Mouse (Mus musculus) neural tube, embryonic 13.5 days (tissue): Measurements from ENCODE around the gene Mest. TPM values are rescaled to one million over a fixed set of nuclear protein-coding genes. Genes with fewer than 3 reads are reported as not detected.
A peak's percentile ranks its signal among the peaks of the same experiment; 100 is the strongest.

Experiments
- ATAC-seq: fragments of 200-750 bp; cut with Nextera tagmentation; 2 replicates; pipeline ENCODE4 v1.8.0; 2017; ENCODE audit warnings: low read depth, mild to moderate bottlenecking, moderate TSS enrichment, moderate library complexity
- H3K27ac ChIP-seq: fragments of 300-500 bp; sonication (generic); replicated peaks from 2 replicates; pipeline ENCODE4 v1.5.1; 2015; ENCODE audit warnings: moderate library complexity, mild to moderate bottlenecking, inconsistent platforms
- H3K27me3 ChIP-seq: fragments of 300-500 bp; sonication (generic); 2 replicates; pipeline ENCODE4 v1.6.1; 2015; ENCODE audit warnings: mild to moderate bottlenecking, inconsistent platforms
- H3K36me3 ChIP-seq: fragments of 300-500 bp; sonication (generic); 2 replicates; pipeline ENCODE4 v1.6.1; 2015; ENCODE audit warnings: mild to moderate bottlenecking, inconsistent platforms
- H3K4me1 ChIP-seq: fragments of 300-500 bp; sonication (generic); replicated peaks from 2 replicates; pipeline ENCODE4 v1.6.1; 2015; ENCODE audit warnings: inconsistent platforms
- H3K4me2 ChIP-seq: fragments of 300-500 bp; sonication (generic); 2 replicates; pipeline ENCODE4 v1.6.1; 2015; ENCODE audit warnings: inconsistent platforms, mild to moderate bottlenecking, moderate library complexity
- H3K4me3 ChIP-seq: fragments of 300-500 bp; sonication (generic); 2 replicates; pipeline ENCODE4 v1.5.1; 2015; ENCODE audit warnings: mild to moderate bottlenecking, inconsistent platforms
- H3K9ac ChIP-seq: fragments of 300-500 bp; sonication (generic); 2 replicates; pipeline ENCODE4 v1.6.1; 2015; ENCODE audit warnings: moderate library complexity, mild to moderate bottlenecking, inconsistent platforms
- H3K9me3 ChIP-seq: fragments of 300-500 bp; sonication (generic); 2 replicates; pipeline ENCODE4 v1.6.1; 2016; ENCODE audit warnings: inconsistent platforms
- WGBS: fragments of 180-500 bp; shearing (Covaris S2); methylation state at CpG from one replicate; pipeline ENCODE4 v1.1.7; 2015; 5-methylcytosine and 5-hydroxymethylcytosine counted together
- polyA plus RNA-seq: library from polyadenylated mRNA; unstranded; fragments of >200 nt; fragmentation: Nextera tagmentation; extraction: Ambion mirVana; gene quantifications from 2 replicates; pipeline ENCODE4 v1.2.1, GENCODE M21; 2015

Mest gene
- polyA plus RNA-seq, result 431 and 546 TPM in 2 replicates

DNA sequence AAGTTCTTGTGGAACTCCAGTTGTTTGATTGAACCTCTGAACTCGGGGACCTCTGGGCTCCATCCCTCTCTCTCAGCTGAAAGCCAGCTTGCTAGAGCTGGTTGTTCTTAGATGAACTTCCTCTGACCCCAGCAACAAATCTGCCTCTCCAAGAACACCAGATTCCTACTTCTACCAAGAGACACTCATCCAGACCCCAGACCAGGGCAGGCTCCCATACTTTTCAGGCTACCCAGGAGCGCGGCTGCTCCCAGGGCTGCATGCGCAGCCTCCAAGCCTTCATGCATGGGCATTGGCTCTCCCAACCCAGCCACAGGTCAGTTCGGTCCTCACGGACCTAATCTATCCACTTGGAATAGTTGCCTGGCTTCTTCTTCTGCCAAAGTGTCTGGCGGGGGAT is at the start of gene Mest:
Mest (plus strand) TSS at position 217 of the 400 bp plus-strand sequence.
- H3K27ac ChIP-seq, result peak within 1 kb of the TSS; percentile 54
- H3K36me3 ChIP-seq, result no peaks in the 10 kb centered on the region
- H3K9ac ChIP-seq, result no peak within 1 kb of the TSS
- H3K4me3 ChIP-seq, result no peak within 1 kb of the TSS
- H3K4me2 ChIP-seq, result no peak within 1 kb of the TSS
- peaks cover 16% of the 10 kb centered on the region for H3K4me1 ChIP-seq
- no peaks in the 10 kb centered on the region for H3K27me3 ChIP-seq
- no peaks in the 10 kb centered on the region for H3K9me3 ChIP-seq
- ATAC-seq, result no peak
- 71% methylated on average over 7 of the region's 7 CpGs for WGBS

DNA sequence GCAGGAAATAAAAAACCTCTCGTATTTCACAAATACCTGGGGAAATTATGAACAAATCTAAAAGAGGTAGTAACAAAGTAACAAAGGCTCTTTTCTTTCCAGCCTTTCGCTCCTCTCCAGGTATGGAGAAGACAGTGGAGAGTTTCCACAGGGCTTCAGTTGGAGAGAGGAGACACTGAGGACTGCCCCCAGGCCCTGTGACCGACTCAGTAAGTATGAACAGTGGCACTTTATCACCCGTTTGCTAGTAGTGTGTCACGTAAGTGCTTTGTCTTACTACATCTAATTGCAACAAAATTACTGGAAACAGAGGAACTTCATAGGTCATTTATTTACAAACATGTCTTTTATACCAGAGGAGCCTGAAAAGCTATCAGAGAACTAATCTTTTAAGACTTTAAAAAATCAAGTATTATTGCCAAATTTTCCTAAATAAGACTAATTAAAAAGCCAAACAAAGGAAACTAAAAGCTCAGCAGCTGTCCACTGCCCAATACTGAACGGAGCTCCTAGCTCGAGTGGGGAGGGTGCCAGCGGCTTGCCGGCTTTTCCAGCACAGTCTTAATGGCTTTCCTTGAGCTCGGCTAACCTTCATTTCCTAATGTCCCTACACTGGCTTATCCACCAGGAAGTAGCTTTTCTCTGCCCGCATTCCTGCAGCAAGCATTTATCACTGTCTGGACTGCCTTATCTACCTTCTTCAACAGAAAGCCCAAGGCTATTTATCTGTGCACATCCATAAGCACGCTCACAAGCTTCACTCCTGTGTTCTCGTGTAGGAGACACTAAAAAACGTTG is 49.4 kb upstream of the Mest start:
- peak overlapping the region; percentile 40 for H3K4me2 ChIP-seq
- WGBS, result 24% methylated on average over 14 of the region's 14 CpGs
- H3K9me3 ChIP-seq, result no peaks in the 10 kb centered on the region
- no peak overlapping the region for H3K4me3 ChIP-seq
- ATAC-seq, result no peak
- no peaks in the 10 kb centered on the region for H3K36me3 ChIP-seq
- peak overlapping the region; percentile 59 for H3K9ac ChIP-seq
- H3K27ac ChIP-seq, result peak overlapping the region; percentile 92
- H3K4me1 ChIP-seq, result peaks cover 49% of the 10 kb centered on the region
- H3K27me3 ChIP-seq, result no peaks in the 10 kb centered on the region

GRCm38 (mm10) chr6:30674714-30675280 is 48.5 kb upstream of the Mest start:
- Histone ChIP-seq H3K9ac (peak overlapping the region; percentile 59), H3K27me3 (no peaks in the 10 kb centered on the region), H3K4me2 (peak overlapping the region; percentile 40), H3K27ac (peak overlapping the region; percentile 92), H3K4me1 (peaks cover 57% of the 10 kb centered on the region), H3K36me3 (no peaks in the 10 kb centered on the region), H3K4me3 (no peak overlapping the region), H3K9me3 (no peaks in the 10 kb centered on the region)
- WGBS, result 40% methylated on average over 9 of the region's 9 CpGs
- peak; percentile 57 for ATAC-seq

GRCm38 (mm10) chr6:30675281-30675771 is 48.0 kb upstream of the Mest start:
- H3K4me1 ChIP-seq, result peaks cover 57% of the 10 kb centered on the region
- H3K9me3 ChIP-seq, result no peaks in the 10 kb centered on the region
- 11% methylated on average over 11 of the region's 11 CpGs for WGBS
- ATAC-seq, result peak; percentile 45
- no peak overlapping the region for H3K4me3 ChIP-seq
- peak overlapping the region; percentile 40 for H3K4me2 ChIP-seq
- H3K36me3 ChIP-seq, result no peaks in the 10 kb centered on the region
- peak overlapping the region; percentile 57 for H3K9ac ChIP-seq
- H3K27ac ChIP-seq, result peak overlapping the region; percentile 92
- H3K27me3 ChIP-seq, result no peaks in the 10 kb centered on the region

GRCm38 (mm10) chr6:30676506-30676905 is 46.8 kb upstream of the Mest start:
- Histone ChIP-seq H3K36me3 (no peaks in the 10 kb centered on the region), H3K4me3 (no peak overlapping the region), H3K4me2 (no peak overlapping the region), H3K27ac (no peak overlapping the region), H3K9ac (no peak overlapping the region), H3K9me3 (no peaks in the 10 kb centered on the region), H3K27me3 (no peaks in the 10 kb centered on the region), H3K4me1 (peaks cover 53% of the 10 kb centered on the region)
- no peak for ATAC-seq
- WGBS, result 87% methylated on average over 6 of the region's 6 CpGs

DNA sequence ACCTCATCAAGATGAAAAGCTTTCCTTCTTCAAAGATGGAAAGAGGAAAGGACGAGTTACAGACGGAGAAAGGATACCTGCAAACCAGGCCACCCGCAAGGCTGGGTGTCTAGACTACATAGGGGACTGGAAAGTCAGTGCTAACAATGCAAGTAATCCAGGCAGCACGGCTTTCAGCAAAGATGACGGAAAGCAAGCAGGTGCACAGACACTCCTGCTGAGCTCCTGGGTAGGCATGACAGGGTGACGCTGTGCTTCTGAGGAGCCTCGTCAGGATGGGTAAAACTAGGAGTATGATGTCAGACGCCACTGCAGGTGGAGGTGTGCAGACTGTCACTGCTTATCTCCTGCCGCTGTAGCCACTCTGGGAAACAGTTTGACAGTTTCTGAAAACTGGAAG is 45.8 kb upstream of the Mest start:
- H3K9ac ChIP-seq, result no peak overlapping the region
- ATAC-seq, result no peak
- no peaks in the 10 kb centered on the region for H3K36me3 ChIP-seq
- H3K27ac ChIP-seq, result no peak overlapping the region
- WGBS, result 79% methylated on average over 9 of the region's 9 CpGs
- no peaks in the 10 kb centered on the region for H3K27me3 ChIP-seq
- H3K4me3 ChIP-seq, result no peak overlapping the region
- H3K9me3 ChIP-seq, result no peaks in the 10 kb centered on the region
- H3K4me1 ChIP-seq, result peaks cover 55% of the 10 kb centered on the region
- H3K4me2 ChIP-seq, result no peak overlapping the region

GRCm38 (mm10) chr6:30678482-30678881 is 44.9 kb upstream of the Mest start:
- Histone ChIP-seq H3K27ac (peak overlapping the region; percentile 72), H3K36me3 (no peaks in the 10 kb centered on the region), H3K27me3 (no peaks in the 10 kb centered on the region), H3K4me3 (no peak overlapping the region), H3K4me1 (peaks cover 54% of the 10 kb centered on the region), H3K9me3 (no peaks in the 10 kb centered on the region), H3K9ac (peak overlapping the region; percentile 18; the same call in 1 of the 2 replicates), H3K4me2 (no peak overlapping the region)
- 37% methylated on average over 6 of the region's 6 CpGs for WGBS
- peak; percentile 69; the same call in 1 of the 2 replicates for ATAC-seq

GRCm38 (mm10) chr6:30679567-30679966 is 43.8 kb upstream of the Mest start:
- Histone ChIP-seq H3K27ac (0 out of 2 replicates have a peak overlapping the region, but pooled peaks have one; percentile 23), H3K9ac (peak overlapping the region; percentile 45; the same call in 1 of the 2 replicates)

GRCm38 (mm10) chr6:30680442-30680841 is 42.9 kb upstream of the Mest start:
- Histone ChIP-seq H3K4me2 (no peak overlapping the region), H3K4me3 (no peak overlapping the region), H3K9ac (no peak overlapping the region), H3K27me3 (no peaks in the 10 kb centered on the region), H3K36me3 (no peaks in the 10 kb centered on the region), H3K9me3 (no peaks in the 10 kb centered on the region), H3K27ac (no peak overlapping the region), H3K4me1 (peaks cover 34% of the 10 kb centered on the region)
- 76% methylated on average over 7 of the region's 7 CpGs for WGBS
- ATAC-seq, result no peak

More at GRCm38 (mm10) chr6:30679567-30679966, 43.8 kb upstream of the Mest start:
- Histone ChIP-seq H3K9me3 (no peaks in the 10 kb centered on the region), H3K36me3 (no peaks in the 10 kb centered on the region), H3K4me2 (no peak overlapping the region), H3K27me3 (no peaks in the 10 kb centered on the region), H3K4me1 (peaks cover 43% of the 10 kb centered on the region), H3K4me3 (no peak overlapping the region)
- 64% methylated on average over 5 of the region's 5 CpGs for WGBS
- no peak for ATAC-seq

DNA sequence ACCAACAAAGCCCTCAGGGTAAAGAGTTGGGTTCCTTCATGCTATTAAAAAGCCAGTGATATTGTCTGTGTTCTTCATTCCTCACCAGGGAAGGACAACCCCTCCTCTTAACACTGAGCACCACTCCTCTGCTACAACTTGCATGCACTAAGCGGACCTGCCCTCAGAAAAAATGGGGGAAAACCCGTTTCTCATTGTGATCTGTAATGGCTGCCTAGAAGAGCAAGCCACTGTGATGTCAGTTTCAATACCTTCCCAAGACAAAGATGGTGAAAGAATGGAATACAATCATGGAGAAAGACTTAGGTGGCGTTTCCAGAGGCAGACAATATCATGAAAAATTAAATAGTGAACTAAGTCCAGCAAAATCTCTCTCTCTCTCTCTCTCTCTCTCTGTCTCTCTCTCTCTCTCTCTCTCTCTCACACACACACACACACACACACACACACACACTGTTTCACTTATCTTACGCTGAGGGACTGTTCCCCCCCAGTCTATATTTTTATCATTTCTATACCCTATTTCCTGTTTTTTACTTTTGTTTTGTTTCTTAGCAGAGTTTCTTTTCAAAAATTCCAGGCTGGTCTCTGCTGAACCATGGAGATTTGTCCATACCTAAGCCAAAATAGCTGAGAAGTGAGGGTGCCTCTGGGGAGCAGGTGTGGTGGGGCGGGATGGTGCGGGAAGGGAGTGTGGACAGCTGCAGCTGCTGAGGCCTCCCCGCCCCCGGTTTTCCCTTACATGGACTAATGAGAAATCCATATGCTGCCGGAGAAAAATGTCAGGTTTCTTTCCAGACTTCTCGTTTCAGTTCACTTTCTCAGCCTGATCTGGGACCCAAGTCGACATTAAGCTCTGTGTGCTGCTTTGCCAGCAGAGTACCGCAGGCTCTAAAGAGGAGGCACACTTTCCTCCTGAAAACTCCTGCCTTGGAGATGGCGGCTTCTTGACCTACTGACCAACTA is 41.1 kb upstream of the Mest start:
- 60% methylated on average over 13 of the region's 13 CpGs for WGBS
- no peaks in the 10 kb centered on the region for H3K9me3 ChIP-seq
- no peak overlapping the region for H3K4me3 ChIP-seq
- H3K36me3 ChIP-seq, result no peaks in the 10 kb centered on the region
- 0 out of 2 replicates have a peak overlapping the region, but pooled peaks have one; percentile 26 for H3K9ac ChIP-seq
- peaks cover 26% of the 10 kb centered on the region for H3K4me1 ChIP-seq
- no peaks in the 10 kb centered on the region for H3K27me3 ChIP-seq
- peak overlapping the region; percentile 64; the same call in 1 of the 2 replicates for H3K27ac ChIP-seq
- H3K4me2 ChIP-seq, result no peak overlapping the region
- no peak for ATAC-seq

DNA sequence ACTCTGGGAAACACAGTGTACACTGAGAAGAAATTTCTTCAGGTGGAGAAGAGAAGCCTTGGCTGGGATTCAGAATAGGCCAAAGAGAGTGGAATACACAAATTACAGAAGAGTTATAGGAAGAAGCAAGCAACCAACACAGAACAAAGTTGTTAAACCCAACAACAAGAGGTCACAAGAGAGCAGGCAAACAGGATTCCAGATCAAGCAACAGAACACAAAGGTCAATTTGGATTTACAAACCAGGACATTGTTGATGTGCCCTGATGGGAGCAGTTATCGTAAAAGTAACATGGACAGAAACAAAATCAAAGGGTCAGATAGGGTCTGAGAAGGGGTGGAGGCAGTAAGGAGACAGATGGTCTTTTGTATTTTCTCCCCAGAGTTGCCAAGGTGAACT is 38.8 kb upstream of the Mest start:
- no peaks in the 10 kb centered on the region for H3K36me3 ChIP-seq
- 61% methylated on average over 1 of the region's 1 CpGs for WGBS
- no peak overlapping the region for H3K27ac ChIP-seq
- H3K4me3 ChIP-seq, result no peak overlapping the region
- H3K9me3 ChIP-seq, result no peaks in the 10 kb centered on the region
- no peak for ATAC-seq
- no peak overlapping the region for H3K4me2 ChIP-seq
- H3K4me1 ChIP-seq, result peaks cover 15% of the 10 kb centered on the region
- H3K27me3 ChIP-seq, result no peaks in the 10 kb centered on the region
- no peak overlapping the region for H3K9ac ChIP-seq
